Mouse (Mus musculus): ENCODE measurements around the gene Scn10a.

DNA sequence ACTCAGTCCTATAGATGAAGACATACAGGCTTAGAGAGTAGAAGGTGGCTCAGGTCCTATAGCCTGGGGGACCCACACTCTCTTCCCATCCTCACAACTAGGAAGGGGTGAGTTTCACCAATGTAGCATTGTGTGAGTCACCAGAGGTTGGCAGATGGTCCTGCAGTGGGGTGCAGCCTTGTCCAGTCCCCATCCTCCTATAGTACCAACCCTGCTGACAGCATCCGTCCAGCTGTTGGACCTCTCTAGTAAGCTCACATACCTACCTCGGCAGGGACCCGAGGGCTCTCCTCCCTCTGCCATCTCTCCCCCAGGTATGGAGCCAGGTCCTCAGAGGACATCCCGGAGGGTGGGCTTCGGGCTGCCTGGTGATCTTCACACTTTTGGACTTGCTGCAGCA lies 85.6 kb downstream of the Scn10a start:
- TF ChIP-seq CTCF (IDR thresholded peaks at IDR 0.05) (no peak), EP300 (IDR thresholded peaks at IDR 0.05) (no peak)
